Mouse (Mus musculus): ENCODE measurements around the gene Ldb3. TPM values are rescaled to one million over a fixed set of nuclear protein-coding genes. Genes with fewer than 3 reads are reported as not detected.

Gene Ldb3
- polyA plus RNA-seq, 1 experiment from 2014 or later: 0.22 TPM

Other genes starting within 250 kb of the Ldb3 start
- gene Fam25c, start 233.2 kb downstream of the Ldb3 start, polyA plus RNA-seq (2016; fragmentation: Nextera tagmentation; extraction: Ambion mirVana): not detected in 2 replicates
- gene Sncg, start 213.9 kb downstream of the Ldb3 start, polyA plus RNA-seq (2016; fragmentation: Nextera tagmentation; extraction: Ambion mirVana): 130 and 136 TPM in 2 replicates
- gene Mmrn2, start 213.2 kb downstream of the Ldb3 start, polyA plus RNA-seq (2016; fragmentation: Nextera tagmentation; extraction: Ambion mirVana): 7.0 and 7.3 TPM in 2 replicates
- gene Bmpr1a, start 85.3 kb downstream of the Ldb3 start, polyA plus RNA-seq (2016; fragmentation: Nextera tagmentation; extraction: Ambion mirVana): 47.6 and 50.4 TPM in 2 replicates
- gene 9230112D13Rik, start 65.9 kb downstream of the Ldb3 start, polyA plus RNA-seq (2016; fragmentation: Nextera tagmentation; extraction: Ambion mirVana): not detected in 2 replicates
- gene Opn4, start 11.5 kb upstream of the Ldb3 start, polyA plus RNA-seq (2016; fragmentation: Nextera tagmentation; extraction: Ambion mirVana): not detected in 2 replicates
- gene Wapl, start 85.2 kb upstream of the Ldb3 start, polyA plus RNA-seq (2016; fragmentation: Nextera tagmentation; extraction: Ambion mirVana): 35.1 and 35.4 TPM in 2 replicates
- 1.8 and 2.8 TPM in 2 replicates for gene Grid1, start 231.4 kb upstream of the Ldb3 start, polyA plus RNA-seq (2016; fragmentation: Nextera tagmentation; extraction: Ambion mirVana)